Mouse (Mus musculus): ENCODE data around the gene Txnrd3.

The Txnrd3 gene

DNA sequence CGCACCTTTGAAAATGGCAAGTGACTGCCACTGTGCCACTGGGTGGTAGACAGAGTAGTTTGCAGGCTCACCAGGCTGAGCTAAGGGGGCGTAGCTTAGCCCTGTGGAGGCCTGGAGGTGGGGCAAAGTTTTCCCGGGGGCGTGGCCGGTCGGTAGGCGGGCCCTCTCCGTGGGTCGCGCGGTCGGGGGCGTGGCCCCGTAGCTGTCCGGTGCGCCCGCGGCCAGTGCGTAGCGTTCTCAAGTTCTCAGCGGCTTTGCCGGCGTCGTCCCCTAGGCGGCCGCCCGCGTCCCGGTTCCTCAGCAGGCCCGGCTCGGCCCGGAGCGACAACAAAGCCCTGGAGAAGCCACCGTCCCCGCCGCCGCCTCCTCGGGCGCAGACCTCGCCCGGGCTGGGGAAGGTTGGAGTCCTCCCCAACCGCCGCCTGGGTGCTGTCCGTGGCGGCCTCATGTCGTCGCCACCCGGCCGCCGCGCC, at the start of gene Txnrd3:
Gene Txnrd3, plus strand, starts transcription at position 191 of the 473 bp plus-strand sequence.
- DNase-seq: peak; percentile 97

GRCm38 (mm10) chr6:89595018-89595776, 48.6 kb upstream of the Txnrd3 start, which contains the start of gene Chchd6:
TSS of gene Chchd6 (minus strand) at chr6:89595652.
- peak; percentile 96 for DNase-seq

GRCm38 (mm10) chr6:89595777-89596146, 48.0 kb upstream of the Txnrd3 start:
- no peak for DNase-seq

DNA sequence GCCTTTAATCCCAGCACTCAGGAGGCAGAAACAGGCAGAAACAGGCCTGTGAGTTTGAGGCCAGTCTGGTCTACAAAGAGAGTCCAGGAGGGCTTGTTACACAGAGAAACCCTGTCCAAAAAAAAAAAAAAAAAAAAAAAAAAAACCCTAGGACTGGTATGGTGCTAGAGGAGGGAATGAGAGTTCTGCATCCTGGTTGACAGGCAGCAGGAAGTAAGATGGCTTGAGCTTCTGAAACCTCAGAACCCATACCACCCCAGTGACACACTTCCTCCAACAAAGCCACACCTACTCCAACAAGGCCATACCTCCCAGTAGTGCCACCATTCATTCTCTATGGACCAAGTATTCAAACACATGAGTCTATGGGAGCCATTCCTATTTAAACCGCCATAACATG, 47.3 kb upstream of the Txnrd3 start:
- DNase-seq: no peak

DNA sequence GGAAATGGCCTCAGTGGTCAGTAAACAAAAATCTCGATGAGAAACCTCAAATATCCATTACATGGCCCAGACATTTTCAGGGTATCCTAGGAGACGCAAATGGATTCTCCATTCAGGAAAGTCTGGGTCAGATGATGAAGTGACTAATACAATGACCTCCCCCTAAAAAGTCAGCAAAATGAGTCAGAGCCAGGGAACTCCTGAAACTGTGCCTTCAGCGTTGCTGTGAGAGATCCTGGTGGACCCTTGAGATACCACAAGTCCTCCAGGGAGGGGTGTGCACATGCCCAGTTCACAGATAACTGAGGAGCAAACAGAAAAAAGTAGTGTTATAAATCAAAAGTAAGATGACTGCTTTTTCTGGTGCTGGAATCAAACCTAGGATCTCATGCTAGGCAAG, 37.7 kb upstream of the Txnrd3 start:
- DNase-seq: no peak

DNA sequence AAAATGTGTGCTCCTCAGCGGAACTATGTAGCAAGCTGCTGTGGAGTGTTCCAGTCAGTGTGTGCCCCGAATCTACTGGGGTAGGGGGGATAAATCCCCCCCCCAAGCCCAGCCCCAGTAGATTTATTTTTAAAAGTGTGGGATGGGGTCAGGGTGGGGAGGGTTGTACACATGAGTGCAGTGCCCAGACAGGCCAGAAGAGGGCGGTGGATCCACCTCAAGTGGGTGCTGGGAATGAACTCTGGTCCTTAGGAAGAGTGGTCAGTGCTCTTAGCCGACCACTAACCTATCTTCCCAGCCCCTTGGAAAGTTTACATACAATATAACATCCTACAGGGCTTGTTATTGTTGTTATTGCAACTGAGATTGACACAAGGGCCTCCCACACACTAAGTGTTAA, 35.8 kb upstream of the Txnrd3 start:
- DNase-seq: no peak

GRCm38 (mm10) chr6:89613336-89614106, 30.3 kb upstream of the Txnrd3 start:
- no peak for DNase-seq

DNA sequence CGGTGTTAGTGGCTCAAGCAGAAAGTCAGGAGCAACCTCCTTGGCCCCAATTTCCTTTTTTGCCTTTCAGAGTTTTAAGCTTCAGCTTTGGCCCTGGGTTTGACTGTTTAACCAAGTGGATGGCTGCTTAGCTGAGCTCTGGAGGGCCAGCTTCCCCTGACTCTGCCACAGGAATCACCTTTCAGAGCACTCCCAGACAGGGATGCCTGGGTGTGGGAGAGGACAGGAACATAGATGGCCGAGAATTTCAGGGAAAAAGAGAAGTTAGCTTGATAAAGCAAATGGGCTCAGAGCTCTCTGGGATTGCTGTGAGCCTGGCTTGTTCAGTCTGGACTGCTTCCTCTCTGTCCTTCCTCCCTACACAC, 29.7 kb upstream of the Txnrd3 start:
- DNase-seq: no peak

DNA sequence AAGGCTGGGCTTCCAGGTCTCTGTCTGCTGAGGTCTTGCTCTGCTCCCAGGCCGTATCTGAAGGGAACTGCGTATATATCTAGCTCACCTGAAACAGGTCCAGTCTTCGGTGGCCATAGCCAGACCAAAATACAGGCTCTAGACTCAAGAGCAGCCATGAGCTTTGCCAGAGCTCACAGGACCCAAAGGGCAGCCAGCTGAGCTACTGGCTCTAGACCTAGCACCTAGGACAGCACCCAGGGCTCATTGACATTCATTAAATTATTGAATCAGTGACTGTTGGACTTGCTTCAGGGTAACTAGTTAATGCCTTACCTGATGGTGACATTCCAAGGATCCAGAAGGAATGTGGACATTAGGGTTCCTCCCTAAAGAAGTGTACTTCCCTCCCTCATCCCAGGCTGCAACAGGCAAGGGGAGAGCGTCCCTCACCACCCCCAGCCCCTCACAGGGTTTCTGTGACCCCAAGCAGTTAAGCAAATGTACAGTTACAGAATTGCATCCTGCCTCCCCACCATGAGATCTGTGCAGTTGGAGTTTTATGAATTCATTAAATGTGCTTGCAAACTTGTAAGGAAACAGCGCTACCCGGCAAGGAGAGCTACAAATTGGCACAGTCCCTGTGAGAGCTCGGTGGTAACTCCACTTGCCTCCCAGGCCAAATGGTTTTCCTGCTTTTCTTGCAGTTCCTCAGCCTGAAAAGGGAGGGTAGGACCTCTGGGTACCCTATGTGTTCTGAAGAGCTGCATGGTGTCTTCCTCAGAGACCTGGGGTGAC, 29.0 kb upstream of the Txnrd3 start:
- peak; percentile 80 for DNase-seq

GRCm38 (mm10) chr6:89615373-89615755, 28.4 kb upstream of the Txnrd3 start:
- DNase-seq: peak; percentile 28

- no peak for DNase-seq
These were observed 21.1 kb upstream of the Txnrd3 start for GRCm38 (mm10) chr6:89622647-89623046.

GRCm38 (mm10) chr6:89628045-89628785, 15.6 kb upstream of the Txnrd3 start:
- no peak for DNase-seq

DNA sequence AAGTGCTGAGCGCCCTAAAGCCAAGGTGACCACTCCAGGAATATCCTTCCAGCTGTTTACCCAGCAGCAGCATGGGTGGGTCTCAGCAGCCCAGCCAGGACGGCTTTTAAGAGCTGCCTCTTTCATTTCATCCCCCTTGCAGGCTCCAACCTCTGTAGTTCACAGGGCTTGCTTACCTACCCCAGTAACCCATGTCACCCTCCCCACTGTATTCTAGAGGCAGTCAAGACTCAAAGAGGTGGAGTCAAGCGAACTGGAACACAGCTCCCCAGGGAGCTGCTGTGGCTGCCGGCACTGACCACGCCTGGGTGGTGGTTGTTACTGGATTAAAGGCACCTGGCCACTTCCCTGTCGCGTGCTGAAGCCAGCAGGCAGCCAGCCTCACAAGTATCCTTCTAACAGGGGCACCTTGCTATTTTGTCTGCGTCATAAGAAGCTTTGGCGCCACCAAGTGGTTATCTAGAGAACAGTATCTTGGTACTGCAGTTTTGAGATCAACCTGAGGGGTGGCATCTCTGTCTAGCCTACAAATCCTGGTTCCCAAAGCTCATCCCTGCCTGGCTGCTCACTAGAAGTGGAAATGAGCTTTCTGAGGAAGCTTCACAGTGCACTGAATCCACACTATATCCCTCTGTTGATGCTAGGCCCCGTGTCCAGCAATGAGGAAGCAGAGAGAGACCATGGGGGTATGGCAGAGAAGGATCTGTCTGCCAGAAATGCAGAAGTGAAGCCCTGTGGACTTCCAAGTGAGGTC, 11.8 kb upstream of the Txnrd3 start:
- peak; percentile 88 for DNase-seq

DNA sequence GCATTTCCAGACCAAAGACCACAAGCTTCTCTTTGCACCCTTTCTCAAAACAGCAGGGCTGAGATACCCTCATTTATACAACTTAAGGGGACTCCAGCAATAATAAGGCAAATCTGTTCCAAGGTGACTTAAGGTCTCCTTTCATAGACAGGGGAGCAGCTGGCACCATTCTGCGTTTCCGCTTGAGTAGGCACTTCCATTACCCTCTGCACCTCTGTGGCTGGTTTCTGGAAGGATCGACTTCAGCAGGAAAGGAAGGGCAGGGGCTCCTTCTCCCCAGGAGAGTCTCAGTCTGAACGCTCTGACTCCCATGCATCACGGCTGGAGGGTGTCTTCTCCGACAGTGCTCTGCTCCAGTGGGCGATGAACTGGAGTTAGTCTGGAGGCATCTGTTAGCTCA, 10.7 kb upstream of the Txnrd3 start:
- DNase-seq: peak; percentile 33

- no peak for DNase-seq
These were observed 9.4 kb upstream of the Txnrd3 start for GRCm38 (mm10) chr6:89634400-89634799.

GRCm38 (mm10) chr6:89637977-89638376, 5.8 kb upstream of the Txnrd3 start:
- DNase-seq: no peak

DNA sequence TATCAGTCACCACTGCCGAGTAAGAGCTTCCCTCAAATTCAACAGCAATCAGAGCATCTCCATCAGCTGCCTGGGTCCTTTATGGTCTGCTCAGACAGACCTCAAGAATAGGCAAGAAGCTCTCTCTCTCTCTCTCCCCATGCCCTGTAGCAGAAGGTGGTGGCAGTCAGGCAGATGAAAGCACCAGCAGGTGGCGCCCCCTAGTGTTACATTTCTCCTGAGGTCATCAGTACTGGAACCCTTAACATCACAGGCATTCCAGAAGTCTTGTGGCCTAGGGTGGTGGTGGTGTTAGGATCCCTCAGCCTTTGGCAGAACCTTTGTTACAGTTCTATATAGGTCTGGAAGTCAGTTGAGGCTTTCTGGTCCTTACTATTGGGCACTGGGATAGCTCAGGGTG, 4.8 kb upstream of the Txnrd3 start:
- DNase-seq: peak; percentile 49

DNA sequence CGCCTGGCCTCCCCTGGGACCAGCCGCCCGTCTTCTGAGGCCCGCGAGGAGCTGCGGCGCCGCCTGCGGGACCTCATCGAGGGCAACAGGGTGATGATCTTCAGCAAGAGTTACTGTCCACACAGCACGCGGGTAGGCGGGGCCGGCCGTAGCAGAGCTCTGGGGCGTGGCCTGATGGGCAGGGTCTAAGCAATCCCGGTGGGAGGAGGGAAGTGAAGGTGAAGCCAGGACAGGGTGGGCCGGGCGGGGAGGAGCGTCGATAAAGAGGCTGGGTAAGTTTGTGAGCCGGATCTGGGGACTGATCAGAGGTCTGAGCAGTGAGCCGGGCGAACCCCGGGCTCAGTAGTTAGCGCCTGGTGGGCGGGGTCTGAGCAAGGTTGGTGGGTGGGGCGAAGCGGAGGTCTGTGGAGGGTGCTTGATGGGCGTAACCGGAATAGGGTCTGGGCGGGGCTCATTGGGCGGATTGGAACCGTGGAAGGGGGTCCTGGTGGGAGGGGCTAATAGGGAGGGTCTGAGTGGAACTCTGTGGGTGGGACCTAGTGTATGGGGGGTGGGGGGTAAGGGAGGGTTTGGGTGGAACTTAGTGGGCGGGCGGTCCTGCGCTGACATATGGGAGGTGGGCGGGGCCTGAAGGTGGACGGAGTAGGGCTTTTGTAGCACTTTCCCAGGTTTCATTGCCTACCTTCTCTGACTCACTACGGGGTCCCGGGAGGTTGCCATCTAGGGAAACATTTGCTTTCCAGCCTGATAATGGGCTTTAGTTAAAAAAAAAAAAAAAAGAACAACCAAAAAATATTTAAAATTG, 685 bp downstream of the Txnrd3 start:
- DNase-seq: peak; percentile 97

- peak; percentile 72 for DNase-seq
These were observed 6.1 kb downstream of the Txnrd3 start for GRCm38 (mm10) chr6:89649897-89650296.

DNA sequence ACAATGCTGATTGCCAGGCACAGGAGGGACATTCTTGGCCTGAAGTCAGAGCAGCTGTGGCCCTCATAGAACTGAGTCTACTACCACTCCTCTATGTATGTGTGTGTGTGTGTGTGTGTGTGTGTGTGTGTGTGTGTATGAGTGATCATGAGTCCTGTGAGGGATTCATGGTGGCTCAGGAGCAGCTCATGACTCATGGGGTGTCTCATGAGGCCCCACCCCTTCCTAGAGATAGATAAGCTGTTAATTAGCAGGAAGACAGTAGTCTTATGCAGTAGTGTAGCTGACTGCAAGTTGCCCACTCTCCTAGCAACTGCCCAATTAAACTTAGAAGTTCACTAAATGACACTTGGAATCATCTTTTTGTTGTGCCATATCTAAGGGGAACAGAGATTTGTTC, 8.0 kb downstream of the Txnrd3 start:
- DNase-seq: no peak

- DNase-seq: no peak
These were observed 11.2 kb downstream of the Txnrd3 start for GRCm38 (mm10) chr6:89655011-89655410.

All from kidney, postnatal 14 days (tissue).